Mouse (Mus musculus) bone marrow, adult 2 months (tissue): ENCODE data around the gene Cbln3.

ENCODE experiments used
- CTCF ChIP-seq: fragments of 200-500 bp; IDR thresholded peaks from 2 replicates; pipeline ENCODE4 v1.5.1; 2011; ENCODE audit warnings: low read length, control low read depth; ENCODE audit not compliant: control insufficient read depth, insufficient read depth
- POLR2A ChIP-seq: fragments of 200-500 bp; IDR thresholded peaks from 2 replicates; pipeline ENCODE4 v1.6.1; 2011; ENCODE audit warnings: low read depth, mild to moderate bottlenecking, control low read depth, low read length, borderline replicate concordance; ENCODE audit not compliant: control insufficient read depth

DNA sequence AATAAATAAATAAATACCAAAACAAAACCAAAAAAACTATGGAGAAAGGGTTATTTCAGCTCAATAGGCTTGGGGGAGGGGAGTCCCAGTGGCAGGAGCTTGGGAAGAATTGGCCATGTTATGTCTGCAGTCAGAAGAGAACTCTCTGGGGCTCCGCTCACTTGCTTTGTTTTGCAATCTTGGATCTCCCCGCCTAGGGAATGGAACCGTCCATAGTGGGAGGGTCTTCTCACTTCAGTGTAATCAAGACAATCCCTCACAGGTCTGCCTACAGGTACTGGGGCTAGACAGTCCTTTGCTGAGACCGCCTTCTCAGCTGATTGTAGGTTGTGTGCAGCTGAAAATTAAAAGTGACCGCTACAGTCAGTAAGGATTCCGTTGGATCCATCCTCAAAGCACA, 14.7 kb downstream of the Cbln3 start:
- no peak for TF ChIP-seq CTCF
- TF ChIP-seq POLR2A, result no peak
